Comparison of ENCODE assay signal across 29 mouse cellular contexts in the genomic region with DNA sequence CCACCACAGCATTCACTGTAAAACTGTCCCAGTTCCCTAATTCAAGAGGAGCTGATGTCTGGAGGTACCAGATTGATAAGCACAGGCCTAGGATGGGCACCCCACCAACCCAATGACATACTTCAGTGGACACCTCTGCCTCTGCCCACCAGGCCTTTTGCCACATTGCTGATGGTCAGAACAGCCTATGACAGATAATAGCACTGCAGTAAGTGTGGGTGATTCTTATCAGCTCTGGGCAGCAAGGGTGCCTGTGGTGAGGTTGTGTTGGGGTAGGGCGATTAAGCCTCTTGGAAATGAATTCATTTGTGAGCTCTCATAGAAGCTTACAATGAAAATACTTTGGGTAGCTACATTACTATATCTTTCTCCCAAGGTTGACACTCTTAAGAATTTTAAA. TPM values are rescaled to one million over a fixed set of nuclear protein-coding genes. Genes with fewer than 3 reads are reported as not detected.
"Had no signal": no experiment of that assay in that cellular context is flagged by ENCODE, and none has a peak within 500 bp of the region (broad histone marks: within the 10 kb centered on the region; RNA-seq: fewer than 3 reads in every experiment).

No protein-coding gene starts in this region.

- H3K9me3 ChIP-seq: heart, embryonic 10.5 days; heart, embryonic 13.5 days; heart, embryonic 15.5 days; hindbrain, embryonic 13.5 days; hindbrain, embryonic 15.5 days; kidney, embryonic 15.5 days; limb, embryonic 10.5 days; limb, embryonic 12.5 days; liver, embryonic 13.5 days had no signal

- H3K4me1 ChIP-seq: heart, embryonic 10.5 days; heart, embryonic 13.5 days; heart, embryonic 15.5 days; hindbrain, embryonic 13.5 days; hindbrain, embryonic 15.5 days; kidney, embryonic 15.5 days; limb, embryonic 10.5 days; limb, embryonic 12.5 days; liver, embryonic 13.5 days had no signal

- H3K9ac ChIP-seq: heart, embryonic 13.5 days; heart, embryonic 15.5 days; hindbrain, embryonic 13.5 days; hindbrain, embryonic 15.5 days; kidney, embryonic 15.5 days; limb, embryonic 12.5 days; liver, embryonic 13.5 days had no signal

- H3K36me3 ChIP-seq: heart, embryonic 10.5 days; heart, embryonic 13.5 days; heart, embryonic 15.5 days; hindbrain, embryonic 13.5 days; hindbrain, embryonic 15.5 days; kidney, embryonic 15.5 days; limb, embryonic 10.5 days; limb, embryonic 12.5 days; liver, embryonic 13.5 days had no signal

- H3K27me3 ChIP-seq: heart, embryonic 13.5 days; heart, embryonic 15.5 days; hindbrain, embryonic 13.5 days; hindbrain, embryonic 15.5 days; kidney, embryonic 15.5 days; limb, embryonic 12.5 days; liver, embryonic 13.5 days had no signal

- DNase-seq: gastrocnemius, postnatal 25 days; heart, adult 18-20 months; heart, postnatal 14 days; heart, postnatal 36 days; kidney, adult 11 months; kidney, adult 2 months; kidney, adult 9 months; kidney, postnatal 14 days; kidney, postnatal 36 days; layer of hippocampus, adult 9-11 months; layer of hippocampus, postnatal 36 days; liver; liver, embryonic 13.5 days had no signal

- H3K27ac ChIP-seq: heart, embryonic 10.5 days; heart, embryonic 13.5 days; heart, embryonic 15.5 days; hindbrain, embryonic 13.5 days; hindbrain, embryonic 15.5 days; hindbrain, postnatal 0 days; kidney, embryonic 15.5 days; kidney, postnatal 0 days; limb, embryonic 10.5 days; limb, embryonic 12.5 days; liver, embryonic 13.5 days had no signal

- H3K4me3 ChIP-seq: heart, embryonic 10.5 days; heart, embryonic 13.5 days; heart, embryonic 15.5 days; hindbrain, embryonic 13.5 days; hindbrain, embryonic 15.5 days; kidney, embryonic 15.5 days; limb, embryonic 10.5 days; limb, embryonic 12.5 days; liver, embryonic 13.5 days had no signal

- ATAC-seq: hindbrain, postnatal 0 days; intestine, embryonic 16.5 days had no signal

- H3K4me2 ChIP-seq: heart, embryonic 13.5 days; heart, embryonic 15.5 days; hindbrain, embryonic 13.5 days; hindbrain, embryonic 15.5 days; kidney, embryonic 15.5 days; limb, embryonic 12.5 days; liver, embryonic 11.5 days; liver, embryonic 13.5 days had no signal

RNA-seq across cellular contexts. Expression of gene Slc26a3, which starts 5.2 kb away (rescaled TPM):
- total RNA-seq: gastrocnemius, adult 18-20 months; gastrocnemius, adult 8-10 months; gastrocnemius, postnatal 25 days; gastrocnemius, postnatal 4 days; hematopoietic stem cell, adult 5-6 weeks; hindbrain, postnatal 0 days had no signal
- polyA plus RNA-seq: heart, embryonic 13.5 days; hindbrain, embryonic 13.5 days; hindbrain, embryonic 15.5 days; limb, embryonic 10.5 days; limb, embryonic 12.5 days; liver, embryonic 11.5 days had no signal
